Mouse (Mus musculus) c-Kit-positive CD71-negative TER-119-negative erythroid progenitor cells, embryonic 14.5 days (primary cell): ENCODE measurements around the gene Ccdc9b.

Source experiments
- DNase-seq: peaks from one replicate; pipeline ENCODE4 v3.0.0-alpha.2; 2013; ENCODE audit warnings: low read depth

The Ccdc9b gene

DNA sequence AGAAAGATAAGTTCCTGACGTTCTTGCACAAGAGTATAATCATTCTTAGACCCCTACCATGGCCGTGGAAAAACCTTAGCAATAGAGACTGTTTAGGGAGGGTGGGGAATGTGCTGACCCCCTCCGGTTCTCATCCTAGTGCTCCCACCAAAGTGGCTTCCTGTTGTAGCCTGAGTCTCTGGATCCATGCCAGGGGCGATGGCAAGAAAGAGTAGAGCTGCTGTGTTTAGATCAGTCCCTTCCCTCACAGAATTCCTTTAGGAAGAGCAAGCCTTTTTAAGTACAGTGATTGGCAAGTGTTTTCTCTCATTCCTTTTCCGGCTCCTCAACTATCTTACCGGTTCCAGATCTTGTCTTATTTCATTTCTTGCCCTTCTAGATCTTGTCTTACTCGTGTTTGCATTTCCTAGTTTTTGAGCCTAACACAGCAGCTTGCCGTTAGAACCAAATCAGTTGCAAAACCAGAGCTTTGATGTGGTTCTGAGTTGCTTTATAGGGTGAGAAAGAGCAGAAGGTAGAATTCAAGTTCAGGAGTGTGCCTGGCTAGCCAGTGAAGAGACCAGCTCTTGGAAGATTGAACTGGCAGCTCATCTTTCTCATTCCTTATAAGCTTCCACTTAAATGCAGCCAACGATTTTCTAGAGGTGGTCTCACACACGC lies 15.0 kb downstream of the Ccdc9b start:
- no peak for DNase-seq

DNA sequence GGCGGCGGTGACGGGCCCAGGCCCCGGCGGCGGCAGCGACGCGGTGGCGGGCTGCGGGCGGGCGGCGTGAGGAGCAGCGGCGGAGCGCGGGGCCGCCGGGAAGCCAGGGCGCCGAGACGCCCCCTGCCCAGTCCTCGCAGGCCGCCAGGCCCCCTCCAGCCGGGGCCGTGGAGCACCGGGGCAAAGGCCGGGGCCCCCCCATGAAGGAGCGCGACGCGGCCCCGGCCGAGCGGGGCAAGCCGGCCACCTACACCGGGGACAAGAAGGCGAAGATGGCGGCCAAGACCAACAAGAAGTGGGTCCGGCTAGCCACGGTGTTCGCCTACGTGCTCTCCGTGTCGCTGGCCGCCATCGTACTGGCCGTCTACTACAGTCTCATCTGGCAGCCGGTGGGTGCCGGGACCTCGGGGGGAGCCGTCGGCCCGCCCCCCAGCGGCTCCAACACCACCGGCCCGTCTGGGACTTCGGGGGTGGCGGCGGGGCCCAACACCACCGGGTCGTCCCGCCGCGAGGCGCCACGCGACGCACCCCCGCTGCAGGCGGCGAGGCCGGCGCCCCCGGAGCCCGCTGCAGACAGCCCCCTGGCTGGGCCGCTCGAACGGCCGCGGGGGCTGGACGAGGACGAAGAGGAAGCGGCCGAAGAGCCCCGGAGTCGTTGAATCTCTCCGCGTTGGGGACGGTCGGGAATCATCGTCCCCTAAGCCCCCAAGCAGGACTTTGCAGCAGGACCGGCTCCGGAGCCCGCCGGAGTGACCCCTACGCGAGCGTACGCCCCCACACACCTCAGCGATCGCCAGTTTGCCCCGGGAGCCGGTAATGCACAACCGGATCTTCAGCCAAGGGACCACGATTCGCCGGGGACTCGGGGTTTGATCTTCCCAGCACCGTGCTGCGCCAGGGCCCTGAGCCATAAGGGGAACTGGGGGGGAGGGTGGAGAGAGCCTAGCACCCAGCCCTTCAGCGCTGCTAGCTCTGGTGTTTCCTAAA lies 16.3 kb downstream of the Ccdc9b start:
- no peak for DNase-seq

DNA sequence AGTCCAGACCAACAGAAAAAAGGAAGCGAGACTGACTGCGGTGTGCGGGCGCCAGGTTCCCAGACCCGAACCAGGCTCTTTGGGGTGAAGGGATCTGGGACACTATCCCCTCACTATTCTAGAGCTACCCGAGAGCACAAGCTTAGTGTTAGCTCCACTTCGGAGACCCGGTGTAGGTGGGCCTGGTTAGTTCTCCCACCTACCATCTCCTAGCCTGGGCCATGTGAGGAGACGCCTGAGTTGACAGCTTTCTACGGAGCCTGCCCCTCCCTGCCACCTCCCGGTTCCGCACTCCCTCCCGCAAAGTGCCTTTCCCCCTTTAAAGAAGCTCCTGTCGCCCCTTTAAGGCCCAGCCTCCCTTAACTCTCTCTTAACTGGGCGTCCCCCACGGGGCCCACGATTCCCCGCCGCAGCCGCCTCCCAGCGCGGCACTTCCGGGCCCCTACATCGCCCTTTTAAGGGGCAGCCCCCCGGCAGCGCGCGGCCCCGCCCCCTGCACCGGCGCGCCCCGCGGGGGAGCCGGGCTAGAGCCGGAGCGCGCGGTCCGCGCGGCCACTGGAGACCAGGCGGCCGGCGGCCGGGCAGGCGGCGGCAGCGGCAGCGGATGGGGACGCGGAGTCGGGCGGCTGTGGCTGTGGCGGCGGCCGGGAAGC lies 17.1 kb downstream of the Ccdc9b start, which contains the start of gene Inafm2:
Gene Inafm2 (plus strand): TSS at position 527 of the 653 bp plus-strand sequence.
- DNase-seq, result peak; percentile 78

DNA sequence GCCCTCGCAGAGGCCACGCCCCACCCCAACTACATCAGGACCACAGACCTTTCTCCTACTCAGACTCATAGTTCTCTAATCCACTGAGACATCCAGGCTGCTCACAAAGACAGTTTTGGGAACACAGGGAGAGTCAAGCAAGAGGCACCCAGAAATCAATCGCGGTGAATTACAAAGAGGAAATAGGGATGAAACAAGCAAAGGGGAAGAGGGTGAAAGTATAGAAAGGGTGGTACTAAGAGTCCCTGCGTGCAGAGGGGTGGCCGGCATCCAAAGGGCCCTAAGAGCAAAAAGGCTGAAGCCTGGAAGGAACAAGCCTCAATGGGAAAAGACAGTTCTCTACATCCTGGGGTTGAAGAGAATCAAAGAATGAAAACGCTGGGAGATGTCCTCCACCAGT lies 17.8 kb downstream of the Ccdc9b start:
- no peak for DNase-seq

DNA sequence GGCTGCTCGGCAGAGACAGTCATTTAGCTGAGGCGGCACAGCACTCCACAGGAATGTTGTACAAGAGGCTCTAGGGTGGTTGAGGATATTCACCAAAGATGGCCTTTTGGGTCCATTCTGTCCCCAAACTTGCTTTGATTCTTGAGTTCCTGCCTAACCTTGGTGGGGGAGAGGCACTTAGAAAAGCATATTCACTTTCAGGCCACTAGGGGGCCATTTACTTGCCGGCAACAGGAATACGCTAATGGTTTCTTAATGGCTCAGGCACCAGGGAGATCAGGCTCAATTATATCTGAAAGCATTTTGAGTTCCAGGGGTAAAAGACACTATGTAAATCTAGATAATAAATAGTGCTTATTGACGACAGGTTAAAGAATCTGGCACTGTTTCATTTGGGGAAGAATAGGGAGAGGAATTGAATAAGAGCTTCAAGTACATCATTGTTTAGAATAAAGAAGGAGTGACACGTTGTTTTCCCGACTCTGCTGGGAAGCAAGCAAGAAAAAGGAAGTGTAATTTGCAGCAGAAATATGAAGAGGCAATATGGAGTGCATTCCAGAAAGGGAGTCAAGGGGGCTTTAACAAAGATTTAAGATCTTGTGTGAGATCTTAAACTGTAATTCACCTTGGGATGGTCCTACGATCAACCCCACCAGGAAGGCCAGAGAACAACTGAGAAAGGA lies 19.1 kb downstream of the Ccdc9b start:
- no peak for DNase-seq

DNA sequence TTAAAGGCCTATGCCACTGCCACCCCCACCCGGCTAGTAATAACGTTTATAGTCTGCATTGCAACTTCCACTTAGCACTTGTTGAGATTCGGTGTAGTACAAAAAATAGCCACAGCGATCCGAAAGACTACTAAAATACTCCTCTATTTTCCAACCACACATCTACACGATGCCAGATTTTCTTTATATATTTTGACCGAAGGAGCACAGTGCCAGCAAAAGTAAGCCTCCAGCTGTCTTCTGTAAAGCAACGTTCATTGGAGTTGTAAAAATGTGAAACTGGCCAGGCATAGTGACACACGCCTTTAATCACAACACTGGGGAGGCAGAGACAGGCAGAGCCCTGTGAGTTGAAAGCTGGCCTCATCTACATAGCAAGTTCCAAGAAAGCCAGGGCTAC lies 21.3 kb downstream of the Ccdc9b start:
- DNase-seq, result no peak

DNA sequence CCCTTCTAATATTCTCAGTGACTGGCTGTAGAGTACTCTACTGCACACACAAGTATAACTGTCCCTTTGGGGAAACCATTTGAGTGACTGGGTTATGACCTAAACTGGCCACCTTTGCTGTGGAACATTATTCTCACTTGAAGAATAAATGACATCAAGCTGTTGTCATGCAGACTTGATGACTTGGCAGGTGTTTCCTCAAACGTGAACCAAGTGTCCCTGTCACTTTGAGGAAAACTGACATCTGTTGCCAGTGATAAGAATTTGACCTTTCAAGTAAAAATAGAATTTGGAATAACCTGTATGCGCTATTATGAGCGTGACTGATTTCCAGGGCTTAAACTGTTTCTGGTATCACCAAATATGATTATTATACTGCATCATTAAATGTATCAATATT lies 22.1 kb downstream of the Ccdc9b start:
- no peak for DNase-seq

DNA sequence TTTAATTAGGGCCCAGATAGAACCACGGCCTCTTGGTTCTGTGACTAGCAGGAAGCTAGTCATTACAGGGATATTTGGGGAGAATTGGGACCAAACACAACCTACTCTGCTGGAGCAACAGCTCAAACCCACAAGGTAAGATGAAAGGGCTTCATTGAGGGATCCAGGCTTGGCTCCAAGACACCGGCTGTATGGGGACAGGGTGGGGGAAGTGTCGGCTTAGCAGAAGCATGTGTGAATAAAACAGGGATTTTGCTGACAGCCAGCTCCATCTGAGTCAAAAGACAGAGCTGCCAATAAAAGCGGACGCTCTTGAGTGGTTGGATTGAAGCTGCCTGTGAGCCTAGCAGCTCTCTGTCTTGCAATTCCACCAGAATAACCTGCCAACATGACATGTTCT lies 29.1 kb downstream of the Ccdc9b start:
- DNase-seq, result no peak

DNA sequence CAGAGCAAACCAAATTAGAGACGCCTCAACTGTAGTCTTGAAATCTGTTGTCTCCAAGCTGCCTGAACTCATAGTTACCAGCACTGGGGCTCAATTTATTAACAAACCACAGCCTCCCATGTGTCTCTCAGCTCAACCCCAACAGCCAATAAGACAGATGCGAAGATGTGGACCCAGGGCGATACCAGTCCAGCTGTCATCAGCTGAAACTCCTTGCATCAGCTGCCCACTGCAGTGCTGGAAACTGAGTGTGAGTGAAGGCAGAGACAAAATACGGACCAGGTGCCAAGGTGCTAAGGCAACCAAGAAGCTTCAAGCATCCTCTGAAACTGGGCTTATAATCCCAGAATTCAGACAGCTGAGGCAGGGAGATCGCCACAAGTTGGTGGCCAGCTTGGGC lies 30.5 kb downstream of the Ccdc9b start:
- no peak for DNase-seq

DNA sequence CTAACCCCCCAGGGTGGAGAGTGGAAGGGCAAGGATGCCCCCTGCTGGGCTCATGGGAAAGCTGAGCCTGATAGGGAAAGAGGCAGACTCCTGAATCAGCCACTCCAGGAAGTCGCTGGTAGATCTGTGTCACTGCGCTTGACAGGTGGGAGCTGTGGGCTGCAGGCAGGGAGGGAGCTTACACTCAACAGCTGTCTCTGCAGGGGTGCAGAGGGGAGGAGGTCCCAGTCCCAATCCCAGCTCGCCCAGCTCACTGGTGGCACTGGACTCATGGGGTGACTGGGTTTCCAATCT lies 31.9 kb downstream of the Ccdc9b start:
- peak; percentile 63 for DNase-seq

DNA sequence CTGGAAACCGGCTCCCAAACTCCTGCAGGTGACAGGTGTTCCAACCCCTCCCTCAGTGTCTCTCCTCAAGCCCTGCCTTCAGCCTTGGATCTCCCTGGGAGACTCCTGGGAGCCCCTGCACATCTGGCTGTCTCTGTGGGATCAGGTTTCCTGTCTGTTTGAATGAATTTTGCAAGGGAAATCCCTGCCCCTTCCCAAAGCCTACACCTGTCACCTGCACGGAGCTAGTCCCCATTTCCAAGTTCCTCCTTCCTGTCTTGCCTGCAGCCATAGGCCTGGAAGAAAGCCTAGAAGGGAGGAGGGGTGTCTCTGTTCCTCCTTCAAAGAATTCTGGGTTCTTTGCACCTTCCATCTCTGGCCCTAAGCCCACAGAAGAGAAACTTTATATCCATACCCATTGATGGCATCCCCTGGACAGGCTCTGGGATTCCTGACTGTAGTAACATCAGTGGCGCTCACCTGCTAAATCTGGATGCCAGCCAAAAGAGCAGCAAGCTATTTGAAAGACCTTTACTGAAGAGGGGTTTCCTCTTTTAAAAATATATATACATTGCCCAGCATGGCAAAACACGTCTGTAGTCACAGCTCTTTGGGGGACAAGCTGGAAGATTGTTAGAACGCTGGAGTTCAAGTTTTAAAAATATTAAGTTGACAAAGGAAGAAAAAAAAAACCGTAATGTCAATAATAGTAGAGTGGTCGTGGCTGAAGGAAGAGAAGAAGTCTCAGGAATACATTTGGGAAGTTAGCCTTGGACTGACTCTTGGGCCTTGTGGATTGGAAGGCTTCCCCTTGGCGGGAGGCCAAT lies 32.4 kb downstream of the Ccdc9b start:
- no peak for DNase-seq

DNA sequence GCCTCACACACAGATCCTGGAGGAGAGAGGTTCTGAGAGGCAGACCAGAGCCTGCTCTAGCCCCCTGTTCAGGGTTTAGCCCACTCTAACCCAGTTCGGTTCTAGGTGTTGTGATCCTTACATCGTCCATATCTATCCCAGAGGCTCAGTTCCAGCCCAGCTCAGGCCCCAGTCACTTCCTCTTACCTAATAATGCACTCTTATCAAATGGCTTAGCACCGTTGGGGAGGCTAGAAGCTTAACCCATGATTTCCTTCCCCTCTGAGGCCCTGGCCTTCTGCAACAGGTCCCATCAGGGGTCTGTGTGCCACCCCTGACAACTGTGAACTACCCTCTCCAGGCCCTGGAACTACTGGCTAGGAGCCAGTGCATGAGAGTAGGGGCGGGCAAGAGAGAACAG lies 33.3 kb downstream of the Ccdc9b start:
- no peak for DNase-seq

DNA sequence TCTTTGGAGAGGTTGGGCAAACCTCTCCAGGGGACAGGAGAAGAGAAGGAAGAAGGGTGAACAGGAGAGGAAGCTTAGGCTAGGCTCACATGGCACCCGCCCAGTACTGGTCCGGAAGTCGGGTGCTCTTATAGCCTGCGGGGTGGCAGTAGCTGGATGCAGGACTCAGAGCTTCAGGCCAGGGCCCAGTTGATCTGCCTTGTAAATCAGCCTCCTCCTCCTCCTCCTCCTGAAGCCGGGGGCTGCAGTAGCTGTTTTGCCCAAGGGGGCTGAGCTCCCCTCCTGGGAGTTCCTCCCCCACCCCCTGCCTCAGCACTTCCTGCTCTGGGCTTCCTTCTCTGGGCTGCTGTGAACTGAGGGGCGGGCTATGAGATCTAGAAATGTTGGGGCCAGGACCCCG lies 34.1 kb downstream of the Ccdc9b start, which contains the start of gene Plcb2:
Gene Plcb2 (minus strand): TSS at position 102 of the 400 bp plus-strand sequence.
- DNase-seq, result no peak

DNA sequence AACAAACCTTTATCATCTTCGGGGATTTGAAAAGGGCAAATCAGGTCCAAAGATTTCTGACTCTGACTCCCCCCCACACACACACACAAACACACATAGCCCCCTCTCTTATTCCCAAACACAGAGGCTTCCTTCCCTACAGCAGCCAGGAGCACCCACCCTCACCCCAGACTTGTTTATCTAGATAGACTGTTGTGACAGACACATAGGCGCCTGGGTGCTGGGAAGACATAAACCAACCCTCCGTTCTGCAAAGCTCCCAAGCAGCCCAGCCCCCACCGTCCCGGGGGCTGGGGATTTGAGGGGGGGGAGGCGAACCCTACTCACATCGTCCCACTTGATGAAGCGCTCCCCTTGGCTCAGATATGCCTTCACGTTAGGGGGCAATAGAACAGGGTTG lies 34.5 kb downstream of the Ccdc9b start:
- DNase-seq, result no peak

DNA sequence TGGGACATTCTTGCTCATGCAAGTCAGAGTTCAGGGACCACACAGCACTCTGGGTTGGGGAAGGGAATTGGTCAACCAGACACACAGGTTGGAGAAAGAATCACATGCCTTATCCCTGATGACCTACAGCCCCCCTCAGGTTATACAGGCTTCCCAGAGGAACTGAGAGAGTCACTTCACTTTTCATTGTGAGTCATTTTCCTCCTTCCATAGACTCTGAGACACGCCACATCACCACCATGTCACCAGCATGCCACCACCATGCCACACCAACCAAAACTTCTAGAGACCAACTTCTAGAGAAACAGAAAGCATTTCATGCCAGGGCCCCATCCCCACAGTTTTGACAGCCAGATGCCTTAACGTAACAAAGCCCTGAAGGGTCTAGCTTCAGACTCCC lies 35.6 kb downstream of the Ccdc9b start:
- no peak for DNase-seq

DNA sequence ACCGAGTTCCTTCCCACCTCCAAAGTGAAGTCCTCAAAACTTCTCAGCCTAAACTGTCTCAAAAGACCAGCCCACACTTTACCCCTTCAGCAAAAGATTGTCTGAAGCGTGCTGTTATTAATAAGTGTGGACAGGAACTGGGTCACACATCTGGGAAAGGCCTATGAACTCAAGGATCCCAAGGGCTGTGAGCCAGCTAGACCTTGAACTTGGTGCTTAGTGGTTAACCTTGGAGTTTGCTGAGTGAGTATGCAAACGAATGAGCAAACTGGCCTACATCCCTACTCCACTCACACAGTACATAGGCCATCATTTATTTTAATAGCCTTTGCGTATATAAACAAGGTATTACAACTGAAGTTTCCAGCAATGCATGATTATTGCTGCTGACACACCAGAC lies 37.0 kb downstream of the Ccdc9b start:
- DNase-seq, result no peak

DNA sequence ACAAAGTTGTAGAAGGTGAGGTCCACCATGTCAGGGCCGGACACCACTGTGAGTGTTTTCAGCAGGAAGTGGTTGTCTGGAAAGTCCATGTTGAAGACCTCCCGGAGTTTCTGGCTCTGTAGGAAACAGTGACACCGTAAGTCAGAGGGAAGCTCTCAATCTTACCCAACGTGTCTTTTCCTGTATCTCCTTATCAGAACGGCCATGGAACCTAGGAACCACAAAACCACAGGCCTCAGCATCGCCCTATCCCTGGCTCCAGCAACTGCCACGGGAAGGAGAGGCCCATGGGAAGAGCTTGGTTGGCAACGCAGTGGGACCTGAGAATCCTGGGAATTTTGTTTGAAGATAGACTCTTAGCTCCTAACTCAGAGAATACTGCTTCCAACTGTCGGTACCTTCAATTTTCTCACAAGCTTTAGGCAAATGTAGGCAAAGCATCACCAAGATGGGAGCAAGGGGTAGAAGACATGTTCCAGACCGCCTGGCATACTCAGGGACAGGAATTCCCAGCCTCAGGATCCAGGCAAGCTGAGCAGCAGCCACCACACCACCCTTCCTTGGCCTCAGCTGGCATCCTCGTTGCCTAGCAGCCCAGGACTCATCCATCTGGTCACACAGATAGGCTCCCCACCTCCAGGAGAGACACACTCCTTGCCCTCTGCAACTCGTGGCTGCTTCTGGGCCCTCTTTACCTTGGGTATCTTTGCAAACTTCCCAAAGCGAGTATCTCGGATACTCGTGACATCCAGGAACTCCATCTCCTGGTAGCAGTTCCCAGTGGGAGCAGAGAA lies 38.6 kb downstream of the Ccdc9b start:
- DNase-seq, result no peak

DNA sequence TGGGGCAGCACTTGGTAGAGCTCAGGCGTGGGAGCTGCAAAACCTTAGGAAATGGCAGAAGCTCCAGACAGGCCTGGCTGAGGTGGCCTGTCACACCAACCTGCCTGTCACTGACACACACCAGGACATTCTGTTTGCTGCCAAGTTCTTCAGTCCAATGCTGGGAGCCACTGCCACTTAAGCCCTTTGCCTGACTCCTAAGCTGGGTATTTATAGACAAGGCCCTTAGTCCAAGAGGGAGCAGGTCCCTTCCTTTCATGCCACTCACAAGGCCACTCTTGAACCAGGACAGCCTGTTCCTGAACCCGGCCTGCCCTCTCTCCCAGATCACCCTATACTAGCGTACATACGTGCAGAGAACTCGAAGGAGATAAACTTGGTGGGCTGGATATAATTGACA lies 45.8 kb downstream of the Ccdc9b start:
- no peak for DNase-seq

DNA sequence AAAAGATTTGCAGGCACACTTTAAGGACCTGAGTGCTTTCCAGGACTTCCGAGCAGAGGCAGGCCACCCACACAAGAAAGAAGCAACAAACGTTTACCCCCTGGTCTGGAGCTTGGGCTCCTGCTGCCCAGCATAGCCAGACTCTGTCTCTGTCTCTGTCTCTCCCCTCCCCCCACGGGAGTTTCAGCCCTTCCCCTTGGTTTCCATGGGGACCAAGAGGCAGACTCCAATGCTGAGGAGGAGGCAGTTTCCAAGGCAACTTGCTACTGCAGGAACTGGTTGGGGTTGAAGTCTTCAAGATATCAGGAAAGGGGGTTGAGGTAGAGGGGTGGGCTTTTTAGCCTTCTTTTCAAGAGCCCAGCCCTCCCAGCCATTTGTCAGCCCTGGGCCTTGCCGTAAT lies 48.2 kb downstream of the Ccdc9b start:
- no peak for DNase-seq

DNA sequence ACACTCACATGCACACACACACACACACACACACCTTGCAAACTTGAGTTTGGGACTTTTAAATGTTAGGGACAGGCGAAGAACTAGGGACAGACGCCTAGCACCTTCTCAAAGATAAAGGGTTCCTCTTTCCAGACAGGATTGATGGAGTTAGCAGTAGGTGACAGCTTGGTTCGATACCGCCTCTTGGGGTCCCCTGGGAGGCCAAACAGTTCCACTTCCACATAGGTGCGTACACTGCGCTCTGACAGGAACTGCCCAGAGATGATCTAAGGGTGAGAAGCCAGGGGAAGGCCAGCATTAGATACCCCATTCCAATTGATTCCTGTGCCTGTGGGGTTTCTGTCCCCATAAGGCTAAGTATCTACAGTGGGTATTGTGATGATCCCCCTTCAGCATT lies 48.8 kb downstream of the Ccdc9b start:
- DNase-seq, result no peak

DNA sequence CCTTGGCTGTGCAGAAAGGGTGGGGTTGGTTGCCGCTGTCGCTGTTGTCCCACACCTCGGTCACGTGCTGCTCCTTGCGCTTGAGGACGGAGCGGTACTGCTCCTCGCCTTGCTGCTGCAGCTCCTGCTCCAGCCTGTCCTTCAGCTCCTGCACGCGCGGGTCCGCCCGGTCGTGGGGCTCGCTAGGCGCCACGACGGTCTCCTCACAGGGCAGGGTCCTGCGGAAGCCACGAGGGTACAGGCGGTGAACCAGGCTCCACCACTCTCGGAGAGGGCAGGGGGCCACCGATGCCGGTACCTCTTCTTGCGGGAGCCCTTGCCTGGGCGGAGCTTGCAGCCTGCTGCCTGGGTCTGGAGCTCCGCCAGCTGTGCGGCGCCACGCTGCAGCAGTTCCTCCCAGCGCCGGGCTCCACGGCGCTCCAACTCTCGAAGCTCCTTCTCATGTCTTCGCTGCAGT lies 51.4 kb downstream of the Ccdc9b start:
- DNase-seq, result no peak
